Mouse (Mus musculus): ENCODE results near the gene Naa35. TPM values are rescaled to one million over a fixed set of nuclear protein-coding genes. Genes with fewer than 3 reads are reported as not detected.

The Naa35 gene
- polyA plus RNA-seq (2015; fragmentation: Illumina TruSeq; extraction: RNeasy Lipid Tissue Mini Kit (QIAGEN cat#74804); ENCODE audit: low read depth, low replicate concordance), result 56.5 TPM

DNA sequence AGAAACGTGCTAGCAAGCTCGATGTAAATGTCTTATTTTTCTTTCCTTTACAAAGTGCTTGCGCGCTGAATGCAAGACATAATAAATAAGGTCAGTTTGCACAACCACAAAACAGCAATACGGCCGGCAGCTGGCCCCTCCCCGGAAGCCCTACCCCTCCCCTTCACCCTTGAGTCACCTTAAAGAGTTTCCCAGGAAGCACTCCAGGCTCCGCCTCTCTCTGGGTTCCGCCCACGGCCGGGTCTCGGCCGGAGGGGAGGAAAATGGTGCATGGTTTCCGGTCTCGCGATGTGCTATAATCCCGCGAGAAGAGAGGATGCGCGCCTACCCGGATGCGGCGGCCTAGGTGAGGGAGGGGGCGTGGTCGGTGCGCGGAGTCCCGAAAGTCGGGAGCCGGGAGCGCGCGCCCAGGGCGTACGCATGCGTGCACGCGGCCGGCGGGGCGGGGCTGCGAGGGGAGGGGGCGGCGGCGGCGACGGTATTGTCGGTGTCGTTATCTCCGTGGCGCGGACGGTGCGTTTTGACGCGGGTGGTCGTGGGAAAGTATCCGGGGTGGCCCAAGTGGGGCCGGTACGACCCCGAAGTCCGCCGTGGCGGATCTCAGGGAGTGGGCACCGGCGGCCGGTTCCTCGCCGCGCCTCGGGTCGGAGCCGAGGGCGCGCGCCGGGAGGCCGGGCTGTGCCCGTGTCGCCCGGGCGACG lies at the start of gene Naa35, which contains the start of gene Agtpbp1:
TSS of gene Naa35 (plus strand) at position 313 of the 701 bp plus-strand sequence.
TSS of gene Agtpbp1 (minus strand) at position 281 of the 701 bp plus-strand sequence.

GRCm38 (mm10) chr13:59675151-59676011 lies 90.3 kb downstream of the Naa35 start, which contains the start of gene Golm1:
Golm1 (minus strand) TSS chr13:59675811.

Other genes with a start within 250 kb of the Naa35 start
- gene Agtpbp1, start within 50 bp of the Naa35 start, polyA plus RNA-seq (2015; fragmentation: Illumina TruSeq; extraction: RNeasy Lipid Tissue Mini Kit (QIAGEN cat#74804); ENCODE audit: low read depth, low replicate concordance), result 164 TPM
- 20.0 TPM for gene Golm1, start 90.6 kb downstream of the Naa35 start, polyA plus RNA-seq (2015; fragmentation: Illumina TruSeq; extraction: RNeasy Lipid Tissue Mini Kit (QIAGEN cat#74804); ENCODE audit: low read depth, low replicate concordance)
- gene 4921517D22Rik, start 108.8 kb downstream of the Naa35 start, polyA plus RNA-seq (2015; fragmentation: Illumina TruSeq; extraction: RNeasy Lipid Tissue Mini Kit (QIAGEN cat#74804); ENCODE audit: low read depth, low replicate concordance), result not detected
- not detected for gene Spata31d1a, start 125.1 kb downstream of the Naa35 start, polyA plus RNA-seq (2015; fragmentation: Illumina TruSeq; extraction: RNeasy Lipid Tissue Mini Kit (QIAGEN cat#74804); ENCODE audit: low read depth, low replicate concordance)
- not detected for gene Spata31d1b, start 127.0 kb downstream of the Naa35 start, polyA plus RNA-seq (2015; fragmentation: Illumina TruSeq; extraction: RNeasy Lipid Tissue Mini Kit (QIAGEN cat#74804); ENCODE audit: low read depth, low replicate concordance)
- 0.10 TPM for gene Spata31d1d, start 146.5 kb downstream of the Naa35 start, polyA plus RNA-seq (2015; fragmentation: Illumina TruSeq; extraction: RNeasy Lipid Tissue Mini Kit (QIAGEN cat#74804); ENCODE audit: low read depth, low replicate concordance)
- gene 1700014D04Rik, start 161.5 kb downstream of the Naa35 start, polyA plus RNA-seq (2015; fragmentation: Illumina TruSeq; extraction: RNeasy Lipid Tissue Mini Kit (QIAGEN cat#74804); ENCODE audit: low read depth, low replicate concordance), result 0.73 TPM
- 237 TPM for gene Isca1, start 184.6 kb downstream of the Naa35 start, polyA plus RNA-seq (2015; fragmentation: Illumina TruSeq; extraction: RNeasy Lipid Tissue Mini Kit (QIAGEN cat#74804); ENCODE audit: low read depth, low replicate concordance)
- gene Gm49354, start 197.0 kb downstream of the Naa35 start, polyA plus RNA-seq (2015; fragmentation: Illumina TruSeq; extraction: RNeasy Lipid Tissue Mini Kit (QIAGEN cat#74804); ENCODE audit: low read depth, low replicate concordance), result not detected
- 42.0 TPM for gene Tut7, start 237.9 kb downstream of the Naa35 start, polyA plus RNA-seq (2015; fragmentation: Illumina TruSeq; extraction: RNeasy Lipid Tissue Mini Kit (QIAGEN cat#74804); ENCODE audit: low read depth, low replicate concordance)